Mouse (Mus musculus): Measurements from ENCODE around the gene Endou. TPM values are rescaled to one million over a fixed set of nuclear protein-coding genes. Genes with fewer than 3 reads are reported as not detected.

Gene Endou
- polyA plus RNA-seq, 1 experiment = 0.51 TPM

- WGBS = 71% methylated on average over 8 of the region's 8 CpGs
- no peaks in the 10 kb centered on the region for H3K27me3 ChIP-seq (ENCODE audit: control insufficient read depth, insufficient read depth, low read length)
Observed at GRCm38 (mm10) chr15:97755361-97755760, 24.2 kb upstream of the Endou start.

GRCm38 (mm10) chr15:97754476-97754875 is 23.3 kb upstream of the Endou start:
- H3K27ac ChIP-seq (ENCODE audit: insufficient read depth, low read depth, low read length) = no peak overlapping the region
- 40% methylated on average over 6 of the region's 6 CpGs for WGBS
- peaks cover 6% of the 10 kb centered on the region; the same call in 1 of the 2 replicates for H3K4me1 ChIP-seq (ENCODE audit: control insufficient read depth, insufficient read depth, insufficient read length, low read length)
- no peak for TF ChIP-seq CTCF (IDR thresholded peaks at IDR 0.05; ENCODE audit: extremely low read depth, insufficient read length, insufficient replicate concordance, low read depth, low read length)
- no peak for TF ChIP-seq POLR2A (IDR thresholded peaks at IDR 0.05; ENCODE audit: low read depth, low read length)
- no peaks in the 10 kb centered on the region for H3K27me3 ChIP-seq (ENCODE audit: control insufficient read depth, insufficient read depth, low read length)
- H3K36me3 ChIP-seq (ENCODE audit: control insufficient read depth, insufficient read depth, low read length) = no peaks in the 10 kb centered on the region
- H3K4me3 ChIP-seq (ENCODE audit: low read depth, low read length) = no peak overlapping the region

More at GRCm38 (mm10) chr15:97755361-97755760, 24.2 kb upstream of the Endou start:
- Histone ChIP-seq H3K4me3 (ENCODE audit: low read depth, low read length) (no peak overlapping the region), H3K27ac (ENCODE audit: insufficient read depth, low read depth, low read length) (no peak overlapping the region), H3K4me1 (ENCODE audit: control insufficient read depth, insufficient read depth, insufficient read length, low read length) (peaks cover 6% of the 10 kb centered on the region; the same call in 1 of the 2 replicates), H3K36me3 (ENCODE audit: control insufficient read depth, insufficient read depth, low read length) (no peaks in the 10 kb centered on the region)
- TF ChIP-seq CTCF (IDR thresholded peaks at IDR 0.05; ENCODE audit: extremely low read depth, insufficient read length, insufficient replicate concordance, low read depth, low read length) = no peak
- TF ChIP-seq POLR2A (IDR thresholded peaks at IDR 0.05; ENCODE audit: low read depth, low read length) = no peak

GRCm38 (mm10) chr15:97752491-97752890 is 21.4 kb upstream of the Endou start:
- peaks cover 6% of the 10 kb centered on the region; the same call in 1 of the 2 replicates for H3K4me1 ChIP-seq (ENCODE audit: control insufficient read depth, insufficient read depth, insufficient read length, low read length)
- no peak overlapping the region for H3K4me3 ChIP-seq (ENCODE audit: low read depth, low read length)
- WGBS = 85% methylated on average over 5 of the region's 5 CpGs
- H3K27ac ChIP-seq (ENCODE audit: insufficient read depth, low read depth, low read length) = no peak overlapping the region
- H3K27me3 ChIP-seq (ENCODE audit: control insufficient read depth, insufficient read depth, low read length) = no peaks in the 10 kb centered on the region
- no peaks in the 10 kb centered on the region for H3K36me3 ChIP-seq (ENCODE audit: control insufficient read depth, insufficient read depth, low read length)
- TF ChIP-seq CTCF (IDR thresholded peaks at IDR 0.05; ENCODE audit: extremely low read depth, insufficient read length, insufficient replicate concordance, low read depth, low read length) = no peak
- TF ChIP-seq POLR2A (IDR thresholded peaks at IDR 0.05; ENCODE audit: low read depth, low read length) = no peak

- no peaks in the 10 kb centered on the region for H3K27me3 ChIP-seq (ENCODE audit: control insufficient read depth, insufficient read depth, low read length)
- H3K4me3 ChIP-seq (ENCODE audit: low read depth, low read length) = no peak overlapping the region
- TF ChIP-seq POLR2A (IDR thresholded peaks at IDR 0.05; ENCODE audit: low read depth, low read length) (no peak), CTCF (IDR thresholded peaks at IDR 0.05; ENCODE audit: extremely low read depth, insufficient read length, insufficient replicate concordance, low read depth, low read length) (peak; percentile 67; the same call in 1 of the 2 replicates)
- no peaks in the 10 kb centered on the region for H3K36me3 ChIP-seq (ENCODE audit: control insufficient read depth, insufficient read depth, low read length)
- 84% methylated on average over 2 of the region's 2 CpGs for WGBS
- H3K27ac ChIP-seq (ENCODE audit: insufficient read depth, low read depth, low read length) = no peak overlapping the region
- peaks cover 6% of the 10 kb centered on the region; the same call in 1 of the 2 replicates for H3K4me1 ChIP-seq (ENCODE audit: control insufficient read depth, insufficient read depth, insufficient read length, low read length)
Observed at GRCm38 (mm10) chr15:97751676-97752075, 20.5 kb upstream of the Endou start.

GRCm38 (mm10) chr15:97750697-97751096 is 19.6 kb upstream of the Endou start:
- TF ChIP-seq POLR2A (IDR thresholded peaks at IDR 0.05; ENCODE audit: low read depth, low read length) = no peak
- TF ChIP-seq CTCF (IDR thresholded peaks at IDR 0.05; ENCODE audit: extremely low read depth, insufficient read length, insufficient replicate concordance, low read depth, low read length) = no peak
- peaks cover 6% of the 10 kb centered on the region; the same call in 1 of the 2 replicates for H3K4me1 ChIP-seq (ENCODE audit: control insufficient read depth, insufficient read depth, insufficient read length, low read length)
- no peaks in the 10 kb centered on the region for H3K36me3 ChIP-seq (ENCODE audit: control insufficient read depth, insufficient read depth, low read length)
- no peak overlapping the region for H3K4me3 ChIP-seq (ENCODE audit: low read depth, low read length)
- H3K27ac ChIP-seq (ENCODE audit: insufficient read depth, low read depth, low read length) = no peak overlapping the region
- 3% methylated on average over 12 of the region's 12 CpGs for WGBS
- no peaks in the 10 kb centered on the region for H3K27me3 ChIP-seq (ENCODE audit: control insufficient read depth, insufficient read depth, low read length)

- Histone ChIP-seq H3K4me3 (ENCODE audit: low read depth, low read length) (no peak overlapping the region), H3K27me3 (ENCODE audit: control insufficient read depth, insufficient read depth, low read length) (no peaks in the 10 kb centered on the region), H3K4me1 (ENCODE audit: control insufficient read depth, insufficient read depth, insufficient read length, low read length) (peaks cover 11% of the 10 kb centered on the region; the same call in 1 of the 2 replicates), H3K36me3 (ENCODE audit: control insufficient read depth, insufficient read depth, low read length) (no peaks in the 10 kb centered on the region), H3K27ac (ENCODE audit: insufficient read depth, low read depth, low read length) (no peak overlapping the region)
- TF ChIP-seq CTCF (IDR thresholded peaks at IDR 0.05; ENCODE audit: extremely low read depth, insufficient read length, insufficient replicate concordance, low read depth, low read length) (no peak), POLR2A (IDR thresholded peaks at IDR 0.05; ENCODE audit: low read depth, low read length) (no peak)
- 56% methylated on average over 13 of the region's 13 CpGs for WGBS
Observed at GRCm38 (mm10) chr15:97749841-97750240, 18.7 kb upstream of the Endou start.

- peaks cover 11% of the 10 kb centered on the region; the same call in 1 of the 2 replicates for H3K4me1 ChIP-seq (ENCODE audit: control insufficient read depth, insufficient read depth, insufficient read length, low read length)
- 90% methylated on average over 9 of the region's 9 CpGs for WGBS
- no peak overlapping the region for H3K27ac ChIP-seq (ENCODE audit: insufficient read depth, low read depth, low read length)
- no peaks in the 10 kb centered on the region for H3K27me3 ChIP-seq (ENCODE audit: control insufficient read depth, insufficient read depth, low read length)
- H3K36me3 ChIP-seq (ENCODE audit: control insufficient read depth, insufficient read depth, low read length) = no peaks in the 10 kb centered on the region
- TF ChIP-seq POLR2A (IDR thresholded peaks at IDR 0.05; ENCODE audit: low read depth, low read length) (no peak), CTCF (IDR thresholded peaks at IDR 0.05; ENCODE audit: extremely low read depth, insufficient read length, insufficient replicate concordance, low read depth, low read length) (no peak)
- H3K4me3 ChIP-seq (ENCODE audit: low read depth, low read length) = no peak overlapping the region
Observed at GRCm38 (mm10) chr15:97749397-97749796, 18.3 kb upstream of the Endou start.

All from small intestine, adult 2 months (tissue).